Mouse (Mus musculus): ENCODE measurements around the gene Gm4847. TPM values are rescaled to one million over a fixed set of nuclear protein-coding genes. Genes with fewer than 3 reads are reported as not detected.

Gene Gm4847
- not detected in 2 replicates for total RNA-seq (2017)

DNA sequence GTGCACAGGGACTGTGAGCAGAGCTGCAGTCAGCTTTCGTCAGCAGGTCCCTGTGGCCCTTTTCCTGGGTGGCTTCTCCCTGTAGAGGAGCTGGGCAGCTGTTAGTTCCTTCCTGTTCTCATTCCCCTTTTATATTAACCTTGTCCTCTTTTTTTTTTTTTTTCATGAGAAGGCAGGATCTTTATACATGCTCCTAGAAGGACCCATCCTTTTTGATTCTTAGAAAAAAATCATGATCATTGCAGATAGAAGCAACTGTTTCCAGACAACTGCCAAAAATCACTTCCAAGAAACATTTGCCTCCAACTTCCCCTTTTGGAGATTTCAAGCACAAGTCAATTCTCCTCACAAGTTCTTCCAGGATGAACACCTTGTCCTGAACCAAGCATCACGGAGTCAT is at the start of gene Gm4847:
TSS of gene Gm4847 (minus strand) at position 101 of the 400 bp plus-strand sequence.
- no peak for ATAC-seq (replicated peaks in 1 of 2; ENCODE audit: insufficient read depth in 1 of 2, low FRiP score in 2 of 2, low TSS enrichment in 1 of 2, low read depth in 1 of 2, poor library complexity in 2 of 2, severe bottlenecking in 2 of 2)

DNA sequence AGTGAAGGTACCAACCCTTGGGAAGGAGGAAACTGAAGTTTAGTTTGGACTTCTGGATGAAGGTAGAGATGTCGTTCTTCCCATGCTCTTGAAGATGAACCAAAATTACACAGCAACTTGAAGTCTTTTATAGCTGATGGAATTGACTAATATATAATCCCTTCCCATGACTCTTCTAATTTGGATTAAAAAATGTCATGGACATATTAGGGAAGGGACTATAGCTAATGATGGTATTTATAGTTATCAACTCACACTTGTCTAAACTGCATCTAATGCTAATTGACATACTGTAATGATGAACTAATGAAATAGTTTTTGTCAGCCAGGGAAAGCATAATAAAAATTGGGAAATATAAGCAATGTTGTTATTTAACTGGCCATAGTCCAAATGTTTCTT is 34.3 kb upstream of the Gm4847 start, which contains the start of gene Fmo9:
TSS of gene Fmo9 (minus strand) at position 101 of the 400 bp plus-strand sequence.
- ATAC-seq (replicated peaks in 1 of 2; ENCODE audit: insufficient read depth in 1 of 2, low FRiP score in 2 of 2, low TSS enrichment in 1 of 2, low read depth in 1 of 2, poor library complexity in 2 of 2, severe bottlenecking in 2 of 2), result no peak

DNA sequence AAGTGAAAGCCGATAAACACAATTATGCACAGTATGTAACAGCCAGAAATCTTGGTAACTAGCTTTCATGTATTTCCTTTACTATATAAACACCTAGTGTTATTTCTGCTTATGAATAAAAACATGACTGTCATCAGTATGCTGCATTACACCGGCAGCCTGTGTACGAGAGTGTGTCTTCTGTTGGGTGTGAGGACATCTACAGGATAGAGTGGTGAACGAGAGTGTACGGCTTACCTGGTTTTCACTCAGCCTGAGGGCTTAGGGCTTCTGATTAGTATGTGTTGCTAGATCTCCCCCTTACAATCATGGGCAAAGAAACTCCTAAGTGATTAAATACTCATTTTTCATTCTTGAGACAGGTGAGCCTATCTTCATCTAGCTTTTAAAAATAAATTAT is 21.8 kb upstream of the Gm4847 start:
- ATAC-seq (replicated peaks in 1 of 2; ENCODE audit: insufficient read depth in 1 of 2, low FRiP score in 2 of 2, low TSS enrichment in 1 of 2, low read depth in 1 of 2, poor library complexity in 2 of 2, severe bottlenecking in 2 of 2), result no peak

DNA sequence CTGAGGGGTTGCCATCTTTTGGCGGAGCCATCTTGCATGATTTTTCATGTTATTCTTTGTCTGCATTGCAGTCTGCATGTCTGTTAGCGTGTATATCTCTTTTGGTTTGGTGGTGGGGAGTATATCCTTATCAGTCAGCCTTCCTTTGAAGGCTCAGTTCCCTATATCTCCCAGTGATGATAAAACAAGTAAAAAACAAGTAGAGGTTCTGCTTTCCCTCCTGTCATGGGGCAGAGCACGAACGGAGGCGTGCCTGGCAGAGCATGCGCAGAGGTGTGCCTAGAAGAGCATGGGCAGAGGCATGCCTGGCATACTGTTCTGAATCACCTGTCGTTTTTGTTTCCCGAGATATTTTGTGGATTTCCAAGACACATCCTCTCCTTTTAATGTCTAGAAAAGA is 13.3 kb upstream of the Gm4847 start:
- ATAC-seq (replicated peaks in 1 of 2; ENCODE audit: insufficient read depth in 1 of 2, low FRiP score in 2 of 2, low TSS enrichment in 1 of 2, low read depth in 1 of 2, poor library complexity in 2 of 2, severe bottlenecking in 2 of 2), result no peak

Other genes starting within 250 kb of the Gm4847 start
- gene Pogk, start 237.8 kb downstream of the Gm4847 start, total RNA-seq (2017), result 17.9 and 23.6 TPM in 2 replicates
- gene Gm4846, start 150.1 kb downstream of the Gm4847 start, total RNA-seq (2017), result not detected in 2 replicates
- not detected in 2 replicates for gene Fmo9, start 34.2 kb upstream of the Gm4847 start, total RNA-seq (2017)